Mouse (Mus musculus) cerebellum, adult 2 months (tissue): ENCODE measurements at regions not wholly inside any gene's neighbourhood (a gene's known extent, or its start where the extent isn't known, plus 50 kb on each side); places are given as distances from the start of the nearest gene placed in this dataset.

Experiments used
- CTCF ChIP-seq: fragments of 200-500 bp; IDR thresholded peaks from 2 replicates; pipeline ENCODE4 v1.5.1; 2011; ENCODE audit warnings: low read depth, mild to moderate bottlenecking, control low read depth, low read length, moderate library complexity, borderline replicate concordance; ENCODE audit not compliant: insufficient read depth
- POLR2A ChIP-seq: fragments of 200-500 bp; IDR thresholded peaks from 2 replicates; pipeline ENCODE4 v1.6.1; 2011; ENCODE audit warnings: low read length, control low read depth, borderline replicate concordance; ENCODE audit not compliant: insufficient read depth

GRCm38 (mm10) chr7:83429929-83430556 lies 154.7 kb upstream of the Tmc3 start:
- TF ChIP-seq POLR2A: no peak
- no peak for TF ChIP-seq CTCF
